Mouse (Mus musculus) ES-CJ7 (cell line): ENCODE results near the gene Cmah.
"Not testable (repeated sequence)": the region's sequence is repeated elsewhere in the genome, so short reads cannot be mapped to it uniquely, and the experiment has no call there.

Experiments
- DNase-seq: peaks from one replicate; pipeline ENCODE4 v3.0.0; 2011; ENCODE audit warnings: low read depth, low spot score

Cmah gene

DNA sequence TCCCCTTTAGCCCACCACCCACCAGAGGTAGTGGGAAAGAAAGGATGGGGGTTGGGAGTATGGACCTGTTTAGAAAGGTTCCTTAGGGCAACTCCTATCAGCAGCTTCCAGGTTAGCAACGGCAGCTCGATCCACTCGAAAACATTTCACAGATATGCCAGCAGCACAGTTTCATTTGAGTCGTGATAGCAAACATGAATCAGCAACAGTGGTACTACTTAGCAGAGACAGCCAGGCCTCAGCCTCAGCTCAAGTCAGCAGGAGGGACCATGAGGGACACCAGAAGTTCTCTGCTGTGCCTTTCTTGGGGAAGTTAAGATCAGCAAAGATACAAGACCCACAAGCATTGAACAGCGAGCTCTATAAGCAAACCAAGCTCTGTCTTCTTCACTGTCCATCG is 13.3 kb downstream of the Cmah start:
- no peak for DNase-seq

DNA sequence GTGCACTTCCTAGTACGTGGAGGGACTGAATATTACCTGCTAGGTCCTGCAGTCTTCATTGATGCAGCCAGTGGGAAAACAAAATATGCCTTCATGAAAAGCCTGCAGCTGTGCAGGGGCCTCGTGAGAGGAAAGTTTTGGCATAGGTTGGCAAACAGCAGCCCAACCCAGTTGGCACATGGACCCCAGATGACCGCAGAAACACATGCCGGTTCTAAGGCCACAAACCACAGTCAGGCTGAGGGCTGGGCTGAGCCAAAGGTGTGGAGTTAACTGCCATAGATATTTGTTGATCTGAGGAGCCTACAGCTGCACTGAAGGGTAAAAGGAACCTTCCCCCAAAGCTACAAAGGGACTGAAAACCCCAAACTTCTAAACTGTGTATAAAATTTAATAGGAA is 14.9 kb downstream of the Cmah start:
- DNase-seq = no peak

DNA sequence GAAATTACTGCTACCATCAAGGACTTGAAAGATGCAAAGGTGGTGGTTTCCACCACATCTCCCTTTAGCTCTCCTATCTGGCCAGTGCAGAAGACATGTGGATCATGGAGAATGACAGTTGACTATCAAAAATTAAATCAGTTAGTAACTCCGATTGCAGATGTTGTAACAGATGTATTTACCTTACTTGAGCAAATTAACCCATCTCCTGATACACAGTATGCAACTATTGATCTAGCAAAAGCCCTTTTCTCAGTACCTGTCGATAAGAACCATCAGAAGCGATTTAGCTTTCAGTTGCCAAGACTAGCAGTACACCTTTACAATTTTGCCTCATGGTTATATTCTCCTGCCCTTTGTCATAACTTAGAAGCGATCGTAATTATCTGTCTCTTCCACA is 25.8 kb downstream of the Cmah start:
- DNase-seq = no peak

DNA sequence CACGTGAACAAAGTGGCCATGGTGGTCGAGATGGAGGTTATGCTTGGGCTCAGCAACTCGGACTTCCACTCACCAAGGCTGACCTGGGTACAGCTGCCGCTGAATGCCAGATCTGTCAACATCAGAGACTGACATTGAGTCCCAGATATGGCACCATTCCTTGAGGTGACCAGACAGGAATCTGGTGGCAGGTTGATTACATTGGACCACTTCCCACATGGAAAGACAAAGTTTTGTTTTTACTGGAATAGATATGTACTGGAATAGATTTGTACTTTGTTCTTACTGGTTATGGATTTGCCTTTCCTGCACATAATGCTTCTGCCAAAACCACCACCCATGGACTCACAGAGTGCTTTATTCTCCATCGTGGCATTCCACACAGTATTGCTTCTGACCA is 27.5 kb downstream of the Cmah start:
- DNase-seq = no peak

DNA sequence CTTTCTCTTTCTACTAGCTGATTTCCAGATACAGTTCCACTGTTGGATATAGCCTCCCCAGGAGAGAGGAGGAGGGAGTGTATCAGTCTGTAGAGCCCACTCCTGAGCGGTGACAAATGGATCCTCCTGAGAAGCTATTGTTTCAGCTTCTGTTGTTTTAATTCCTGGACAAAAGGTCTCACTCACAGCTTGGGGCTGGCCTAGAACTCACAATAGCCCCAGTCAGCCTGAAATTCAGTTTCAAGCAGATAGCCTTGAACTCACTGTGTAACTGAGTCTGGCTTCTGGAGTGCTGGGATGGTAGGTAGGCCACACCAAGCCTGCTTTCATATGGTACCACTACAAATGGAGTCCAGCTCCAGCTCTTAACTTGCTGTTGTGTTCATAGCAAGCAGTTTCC is 32.0 kb downstream of the Cmah start:
- peak; percentile 59 for DNase-seq

DNA sequence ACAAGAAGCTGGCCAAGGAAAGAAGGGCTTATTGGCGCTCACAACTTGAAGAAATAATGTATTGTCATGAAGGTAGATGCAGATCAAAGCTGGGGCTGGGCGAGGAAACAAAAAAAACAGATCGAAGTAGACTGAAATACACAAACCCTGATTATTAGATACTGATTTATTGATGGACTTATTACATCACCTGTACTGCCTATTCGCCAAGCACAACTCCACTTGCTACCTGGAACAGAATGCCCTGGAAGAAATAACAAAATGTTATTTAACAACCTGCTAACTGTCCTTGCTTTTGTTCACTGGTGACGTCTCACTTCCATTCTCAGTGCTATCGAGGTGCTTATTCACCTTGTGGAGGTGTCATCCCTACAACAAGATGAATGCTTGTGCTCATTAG is 38.0 kb downstream of the Cmah start:
- no peak for DNase-seq

DNA sequence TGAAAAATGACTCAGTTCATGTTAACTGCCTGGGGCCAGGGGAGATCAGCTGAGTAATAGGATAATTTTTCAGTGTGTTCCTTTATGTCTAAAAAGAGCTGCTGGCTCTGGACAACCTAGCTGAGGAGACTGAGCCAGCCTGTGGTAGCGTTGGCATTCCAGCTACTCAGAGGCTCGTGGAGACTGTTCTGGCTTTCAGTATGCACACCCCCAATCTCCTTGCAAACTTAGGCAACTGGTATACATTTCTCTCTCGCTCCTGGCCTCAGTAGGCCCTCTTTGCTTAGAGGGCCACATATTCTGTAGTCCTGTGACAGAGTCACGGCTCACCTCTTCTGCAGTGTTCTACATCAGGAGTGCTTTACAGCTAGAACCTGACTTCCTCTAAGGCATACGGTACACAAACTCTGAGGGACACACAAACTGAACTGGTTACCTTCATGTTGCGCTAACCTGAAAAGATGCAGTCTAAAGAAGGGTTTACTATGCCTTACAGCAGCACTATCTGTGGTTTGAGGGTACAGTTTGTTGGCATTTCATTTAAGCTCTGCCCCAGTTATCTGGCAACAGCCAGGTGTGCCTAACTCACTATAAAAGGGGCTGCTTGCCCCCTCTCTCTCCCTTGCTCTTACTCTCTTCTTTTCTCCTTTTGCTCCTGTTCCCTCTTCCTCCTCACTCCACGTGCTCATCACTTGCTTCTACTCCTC is 45.8 kb downstream of the Cmah start:
- no peak for DNase-seq

DNA sequence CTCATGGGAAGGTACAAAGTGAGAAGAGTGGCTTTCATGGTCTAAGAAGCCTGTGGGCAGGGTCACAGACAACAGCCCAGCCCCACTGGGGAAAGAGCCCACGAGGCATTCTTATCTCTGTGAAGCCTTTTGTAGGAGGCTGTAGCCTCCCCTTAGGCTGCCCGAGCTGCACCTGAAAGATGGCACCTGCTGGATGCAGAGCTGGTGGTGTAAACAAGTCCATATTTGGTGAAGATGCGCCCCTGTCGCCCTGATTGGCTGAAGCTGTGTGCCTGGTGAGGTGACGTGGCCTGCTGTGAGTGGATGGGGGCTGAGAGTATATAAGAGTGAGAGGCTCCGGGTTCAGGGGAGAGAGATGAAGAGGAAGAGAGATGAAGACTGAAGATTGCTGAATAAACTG is 47.4 kb downstream of the Cmah start:
- peak; percentile 3 for DNase-seq

DNA sequence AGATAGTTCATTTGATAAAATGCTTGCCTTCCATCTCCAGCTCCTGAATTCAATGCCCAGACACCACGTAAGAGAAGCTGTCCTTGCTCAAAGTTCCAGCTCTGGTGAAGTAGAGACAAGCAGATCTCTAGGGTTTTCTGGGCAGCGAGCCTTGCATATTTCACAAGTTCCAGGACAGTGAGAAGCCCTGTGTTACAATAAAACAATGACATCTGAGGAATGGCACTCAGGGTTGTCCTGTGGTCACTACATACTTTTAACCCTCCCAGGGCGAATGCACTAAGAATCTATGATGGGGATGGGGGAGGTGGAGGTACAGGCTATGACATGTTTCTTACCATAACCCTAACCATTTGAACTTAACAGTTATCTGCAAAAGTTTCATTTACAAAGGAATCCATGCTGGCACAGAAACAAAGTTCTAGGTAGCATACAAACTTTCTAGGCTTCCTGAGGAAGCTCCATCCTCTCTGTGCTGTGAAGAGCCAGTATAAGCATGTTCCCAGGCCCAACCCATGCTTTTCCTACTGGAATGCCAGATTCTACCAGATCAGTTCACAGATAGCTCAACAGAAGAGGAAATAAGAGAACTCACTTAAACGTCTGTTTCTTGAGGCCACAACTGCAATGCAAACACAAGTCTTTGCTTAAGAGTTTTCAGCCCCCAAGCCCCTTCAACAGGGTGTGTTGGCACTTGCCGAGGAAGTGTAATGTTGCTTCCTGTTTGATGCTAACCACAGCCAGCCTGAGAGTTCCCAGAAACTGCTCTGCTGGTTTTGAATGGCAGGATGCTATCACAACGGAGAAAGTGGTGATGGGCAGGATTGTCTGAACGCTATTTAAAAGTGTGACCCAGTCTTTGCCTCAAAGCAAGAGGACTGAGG is 48.4 kb downstream of the Cmah start:
- DNase-seq = no peak

DNA sequence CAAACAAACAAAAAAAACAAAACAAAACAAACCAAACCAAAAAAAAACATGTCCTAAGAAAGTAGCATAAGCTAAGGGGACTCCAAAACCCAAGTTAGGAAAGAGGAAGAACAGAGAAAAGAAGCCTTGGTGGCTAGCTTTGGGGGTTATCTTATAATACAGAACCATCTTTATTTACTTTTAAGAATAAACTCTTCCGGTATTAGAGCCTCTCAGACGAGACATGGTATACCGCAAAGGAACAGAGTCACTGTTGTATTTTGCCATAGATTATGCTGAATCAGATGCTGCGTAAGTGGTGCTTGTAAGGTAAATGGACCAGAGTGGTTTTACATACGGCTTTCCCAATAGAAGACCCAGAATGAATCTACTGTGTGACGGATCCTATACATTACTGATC is 53.5 kb downstream of the Cmah start:
- no peak for DNase-seq

DNA sequence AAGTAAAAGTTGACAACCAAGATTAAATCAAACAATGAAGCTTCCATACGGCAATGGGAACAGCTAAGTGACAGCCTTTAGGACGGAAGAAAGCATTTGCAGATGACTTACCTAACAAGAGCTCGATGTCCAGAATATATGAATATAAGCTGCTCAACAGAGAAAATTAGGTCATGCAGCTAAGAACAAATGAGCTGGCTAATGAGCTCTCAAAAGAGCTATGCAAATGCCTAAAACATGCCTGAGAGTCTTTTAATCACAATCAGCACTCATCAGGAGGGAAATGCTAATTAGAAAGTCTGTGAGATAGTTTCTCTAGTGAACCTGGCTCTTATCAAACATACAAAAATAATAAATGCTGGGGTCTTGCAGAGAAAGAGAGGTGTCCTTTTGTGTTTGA is 56.7 kb downstream of the Cmah start:
- no peak for DNase-seq

DNA sequence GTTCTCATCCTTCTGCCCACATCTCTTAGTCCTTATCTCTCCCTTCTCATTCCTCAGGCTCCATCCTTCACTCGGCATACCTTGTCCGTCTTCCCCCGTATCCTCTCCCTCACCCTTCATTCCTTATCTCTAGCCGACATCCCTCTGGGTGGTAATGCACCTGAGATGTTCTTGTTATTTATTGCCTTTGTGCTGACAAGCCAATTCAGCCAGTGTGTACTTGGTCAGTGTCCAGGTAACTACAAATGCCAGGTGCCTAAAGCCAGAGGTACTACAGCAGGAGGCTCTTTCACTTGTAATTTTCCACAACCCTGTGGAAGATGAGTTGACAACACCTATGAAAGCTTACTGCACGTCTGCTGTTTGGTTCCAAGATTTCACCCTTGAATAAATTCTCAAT is 64.7 kb downstream of the Cmah start:
- DNase-seq = no peak

DNA sequence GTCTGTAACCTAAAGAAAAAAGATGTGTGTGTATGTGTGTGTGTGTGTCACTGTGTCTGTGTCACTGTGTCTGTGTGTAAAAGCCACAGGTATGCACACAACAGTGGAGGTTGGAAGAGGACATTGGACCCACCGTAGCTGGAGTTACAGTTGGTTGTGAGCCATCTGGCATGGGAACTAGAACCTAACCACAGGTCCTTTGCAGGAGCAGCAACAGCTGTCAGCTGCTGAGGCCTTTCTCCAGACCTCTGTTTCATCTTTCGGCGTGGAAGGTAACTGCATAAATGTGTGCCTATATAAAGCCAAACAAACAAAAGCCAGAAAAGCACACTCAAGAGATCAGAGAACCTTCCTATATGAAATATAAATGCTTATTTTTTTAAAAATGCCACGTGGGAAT is 65.5 kb downstream of the Cmah start:
- no peak for DNase-seq

DNA sequence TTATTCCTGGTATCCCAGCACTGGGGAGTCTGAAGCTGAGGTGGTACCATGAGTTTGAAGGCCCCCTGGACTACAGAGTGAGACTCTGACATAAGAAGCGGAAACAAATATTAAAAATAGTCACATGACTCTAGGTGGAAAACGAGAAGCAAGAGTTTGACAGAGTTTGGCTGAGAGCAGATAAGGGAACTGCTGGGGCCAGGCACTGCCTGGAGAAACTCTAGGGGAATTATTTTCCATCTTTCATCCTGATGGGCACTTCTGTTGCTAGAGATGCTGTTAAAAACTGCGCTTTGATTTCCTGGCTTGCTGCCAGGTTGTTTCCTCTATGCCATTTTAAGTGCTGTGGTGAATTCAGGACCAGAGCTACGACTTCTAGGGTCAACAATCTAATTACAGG is 65.9 kb downstream of the Cmah start:
- DNase-seq = no peak

DNA sequence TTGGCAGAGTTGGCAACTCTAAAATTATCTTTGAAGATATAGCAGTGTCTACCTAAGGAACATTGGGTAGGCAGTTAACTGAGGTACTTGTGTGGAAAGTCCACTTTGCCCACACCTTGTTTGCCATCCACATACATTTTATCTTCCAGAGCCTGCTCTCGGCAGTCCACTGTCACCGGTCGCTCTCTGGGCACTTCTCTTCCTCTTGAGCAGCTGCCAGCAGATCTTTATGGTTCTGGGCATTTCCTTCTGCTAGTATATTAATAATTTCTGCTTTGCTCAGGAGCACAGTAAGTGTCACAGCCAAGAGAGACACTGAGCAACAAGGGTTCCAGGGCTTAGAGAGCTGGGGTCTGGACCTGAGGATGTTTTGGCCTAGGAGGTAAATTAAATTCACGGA is 68.6 kb downstream of the Cmah start:
- DNase-seq = no peak

DNA sequence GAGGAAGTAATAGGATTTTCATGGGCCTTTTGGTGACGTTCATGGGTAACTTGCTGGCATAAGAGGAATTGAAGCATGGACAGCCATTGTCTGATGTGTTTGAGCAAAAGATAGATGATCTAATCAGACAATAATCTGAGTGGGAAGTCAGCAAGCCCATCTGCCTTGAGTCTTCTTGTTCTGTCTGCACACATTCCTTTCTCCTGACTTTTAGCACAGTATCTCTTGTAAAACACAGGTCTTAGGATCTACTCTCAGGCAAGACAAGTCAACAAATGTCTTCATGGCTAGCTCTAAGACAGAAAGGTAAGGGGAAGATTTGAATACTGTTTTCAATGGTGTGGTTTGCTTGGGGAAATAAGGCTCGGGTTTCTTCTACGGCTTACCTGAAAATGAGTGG is 70.0 kb downstream of the Cmah start:
- DNase-seq = no peak

DNA sequence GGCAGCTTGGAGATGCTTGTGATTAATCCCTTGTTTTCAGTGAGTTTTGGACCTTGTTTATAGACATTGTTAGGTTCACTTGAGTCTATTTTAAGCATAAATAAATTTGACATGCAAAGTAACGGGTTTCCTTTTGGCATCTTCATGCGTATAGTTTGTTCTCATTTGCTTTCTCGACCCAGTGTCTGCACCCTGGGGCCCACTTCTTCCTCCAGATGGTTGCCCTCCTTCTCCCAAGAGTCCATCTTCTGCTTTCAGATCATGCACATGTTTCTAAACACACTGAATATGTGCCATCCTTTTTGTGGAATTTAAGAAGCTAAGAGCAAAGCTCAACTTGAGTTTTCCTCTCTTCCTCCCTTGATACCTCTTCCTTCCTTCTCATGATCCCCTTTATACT is 71.3 kb downstream of the Cmah start:
- no peak for DNase-seq

DNA sequence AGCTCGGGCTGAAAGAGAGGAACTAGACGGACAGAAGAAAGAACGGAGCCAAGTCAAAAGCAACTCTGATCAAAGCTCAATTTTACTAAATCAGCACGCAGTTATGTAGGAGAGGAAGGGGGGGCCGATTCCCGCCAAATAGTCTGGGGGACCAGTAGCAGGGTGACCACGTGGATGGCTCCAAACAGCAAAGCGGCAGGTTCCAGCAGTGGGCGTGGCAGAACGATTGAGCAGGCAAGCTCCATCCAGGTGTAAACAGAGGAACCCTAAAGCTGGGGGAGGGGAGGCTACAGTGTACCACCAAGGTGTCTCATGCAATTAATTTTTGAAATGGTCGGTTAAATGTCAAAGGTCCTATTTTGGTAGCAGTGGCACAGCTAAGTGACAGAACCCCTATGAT is 74.6 kb downstream of the Cmah start:
- not testable (repeated sequence) for DNase-seq

DNA sequence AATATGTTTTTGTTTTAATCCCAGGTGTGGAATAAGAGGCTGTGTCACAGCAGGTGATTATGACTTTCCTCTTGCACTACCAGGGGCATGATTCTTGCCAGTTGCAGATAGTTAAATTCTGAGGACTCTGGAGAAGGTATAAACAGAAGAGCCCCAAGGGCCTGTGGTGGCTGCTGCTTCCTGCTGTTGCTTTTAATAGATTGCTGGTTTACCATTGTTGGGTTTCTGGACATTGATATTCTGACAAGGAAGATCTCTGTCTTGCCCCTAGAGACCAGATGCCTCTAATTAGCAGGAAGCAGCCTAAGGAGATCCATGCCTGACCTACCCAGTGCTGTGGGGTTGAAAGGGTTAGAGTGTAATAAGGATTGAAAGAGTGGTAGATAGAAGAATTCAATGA is 75.8 kb downstream of the Cmah start:
- no peak for DNase-seq

DNA sequence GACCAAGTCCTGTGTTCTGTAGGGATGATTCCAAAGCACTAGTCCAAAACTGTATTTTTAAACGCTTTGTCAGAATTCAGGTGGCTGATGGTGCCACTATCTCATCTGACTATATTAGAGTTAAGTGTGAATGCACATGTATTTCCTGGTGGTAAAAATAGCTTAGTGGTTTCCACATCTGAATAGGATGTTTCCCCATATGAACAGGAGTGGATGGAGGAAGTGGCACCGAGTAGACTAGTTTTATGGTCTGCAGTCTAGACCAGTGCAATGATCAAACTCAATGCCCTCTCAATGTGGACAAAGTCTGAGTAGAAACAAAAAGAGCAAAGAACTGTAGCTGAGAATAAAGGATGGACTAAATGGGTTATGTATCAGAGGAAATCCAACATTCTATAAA is 79.6 kb downstream of the Cmah start:
- no peak for DNase-seq

DNA sequence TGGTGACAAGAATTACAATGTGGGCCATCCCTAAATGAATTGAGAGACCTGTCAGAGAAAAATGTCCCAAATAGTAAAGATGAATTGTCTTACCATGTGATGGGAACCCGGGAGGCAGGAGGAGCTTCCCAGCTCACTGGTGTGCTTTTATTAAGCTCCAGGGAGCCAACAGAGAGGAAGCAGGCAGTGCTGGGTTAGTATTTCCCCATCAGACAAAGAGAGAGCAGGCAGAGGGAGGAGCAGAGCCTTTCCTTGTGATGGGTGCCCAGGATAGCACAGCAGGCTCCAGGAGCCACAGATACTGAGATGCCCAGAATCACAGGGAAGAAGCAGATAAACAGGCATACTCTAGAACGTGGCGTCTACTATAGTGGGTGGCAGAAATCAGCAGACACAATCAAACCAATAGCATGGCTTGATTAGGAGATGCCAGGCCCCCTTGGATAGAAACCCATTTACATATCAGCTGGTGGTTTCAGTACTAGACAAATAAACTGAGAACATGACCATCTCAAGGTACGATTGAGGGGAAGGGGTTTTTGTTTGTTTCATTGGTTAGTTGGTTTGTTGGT is 87.5 kb downstream of the Cmah start:
- DNase-seq = no peak

DNA sequence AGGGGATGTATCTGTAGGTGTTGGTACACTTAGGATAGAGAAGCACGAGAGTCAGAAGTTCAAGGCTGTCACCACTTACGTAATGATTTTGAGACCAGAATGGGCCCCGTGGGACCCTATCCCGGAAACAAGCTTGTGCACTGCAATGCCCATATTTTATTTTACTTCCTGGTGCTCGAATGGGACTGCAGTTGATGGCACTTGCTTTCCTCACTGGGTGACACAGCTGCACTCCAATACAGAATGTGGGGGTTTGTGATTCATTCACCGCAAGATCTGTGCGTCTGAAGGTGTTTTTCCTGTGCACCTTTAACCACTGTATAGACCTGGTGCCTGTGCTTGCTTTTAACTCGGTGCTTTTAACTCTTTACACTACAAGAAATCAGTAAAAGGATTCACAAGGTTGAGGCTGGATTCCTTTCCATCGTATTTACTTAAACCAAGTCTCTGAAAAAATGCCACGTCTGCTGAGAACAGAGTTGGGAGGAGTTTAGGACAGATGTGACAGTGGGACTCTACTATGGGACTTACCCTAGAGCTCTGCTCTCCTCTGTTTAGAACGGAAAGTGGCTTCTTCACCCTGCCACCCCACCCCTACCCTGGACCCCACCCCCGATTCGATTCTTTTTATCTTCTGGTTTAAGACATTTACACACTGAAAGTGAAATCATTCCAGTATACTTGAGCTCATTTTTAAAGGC is 88.5 kb downstream of the Cmah start:
- DNase-seq = no peak
